Mouse (Mus musculus): Measurements from ENCODE around the gene Dis3l.

Dis3l gene

GRCm38 (mm10) chr9:64341254-64341566, at the start of gene Dis3l:
Gene Dis3l (minus strand): TSS chr9:64341288.
- no peak for DNase-seq (ENCODE audit: low read depth, low spot score)

DNA sequence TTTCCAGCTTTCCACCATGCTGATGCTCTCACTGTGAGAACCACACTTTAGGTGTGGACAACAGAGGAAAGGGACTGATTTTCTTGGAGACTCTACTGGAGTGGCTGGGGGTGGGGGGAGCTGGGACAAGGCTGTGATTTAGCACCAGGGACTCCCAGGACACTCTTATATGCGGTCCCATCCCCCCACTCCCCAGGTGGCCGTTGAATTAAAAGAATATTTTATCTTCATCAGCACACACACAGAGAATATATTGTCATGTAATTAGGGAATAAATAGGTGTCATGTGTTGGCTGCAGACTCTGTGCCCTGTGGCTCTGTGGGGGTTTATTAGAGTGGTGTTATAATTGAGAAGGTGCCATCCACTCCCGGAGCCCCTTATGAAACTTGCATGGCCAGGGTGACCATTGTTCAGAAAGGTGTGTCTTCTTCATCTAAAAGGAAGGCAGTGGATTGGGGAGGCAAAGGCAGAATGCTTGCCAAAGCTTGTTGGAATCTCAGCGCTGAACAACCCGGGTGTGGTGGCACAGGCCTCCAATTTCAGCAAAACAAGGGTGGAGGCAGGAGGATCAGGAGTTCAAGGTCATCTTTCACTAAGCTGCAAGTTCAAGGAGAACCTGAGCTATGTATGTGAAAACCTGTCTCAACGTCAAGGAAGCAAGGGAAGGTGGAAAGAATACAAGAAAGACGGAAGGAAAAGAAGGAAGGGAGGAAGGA, 48.6 kb upstream of the Dis3l start:
- DNase-seq (ENCODE audit: low read depth, low spot score) = peak; percentile 70

DNA sequence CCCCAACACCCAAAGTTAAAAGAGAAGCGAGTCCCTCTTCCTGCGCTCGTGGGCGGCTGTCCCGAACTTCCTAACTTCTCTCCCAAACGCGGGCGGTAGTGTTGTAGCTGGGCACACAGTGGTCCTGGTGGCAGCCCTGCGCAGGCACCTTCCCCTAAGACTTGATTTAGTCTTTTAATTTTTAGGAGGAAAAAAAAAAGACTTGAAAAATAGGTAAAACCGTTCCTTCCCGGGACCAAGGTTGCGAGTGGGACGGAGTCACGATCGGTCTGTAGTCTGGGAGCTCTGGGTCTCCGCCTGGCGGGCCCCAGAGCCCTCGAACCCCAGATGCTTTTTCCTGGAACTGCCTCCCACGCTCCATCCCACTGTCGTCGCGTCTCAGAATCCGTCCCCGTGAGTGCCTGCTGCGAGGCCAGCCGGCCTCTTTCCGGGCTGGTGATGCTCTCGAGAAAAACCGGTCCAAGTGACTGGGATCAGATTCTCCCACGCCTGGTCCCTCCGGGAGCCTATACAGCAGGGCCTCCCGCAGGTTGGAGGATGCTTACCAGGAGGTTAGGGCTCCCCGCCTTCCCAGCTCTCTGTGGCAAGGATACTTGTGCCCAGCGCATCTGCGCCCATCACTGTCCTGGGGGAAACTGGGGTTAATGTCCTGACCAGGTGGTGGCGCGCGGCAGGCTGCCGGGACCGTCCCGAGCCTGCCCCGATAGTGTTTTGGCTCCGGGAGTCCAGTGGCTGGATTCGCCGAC, 45.6 kb upstream of the Dis3l start:
- peak; percentile 28 for DNase-seq (ENCODE audit: low read depth, low spot score)

DNA sequence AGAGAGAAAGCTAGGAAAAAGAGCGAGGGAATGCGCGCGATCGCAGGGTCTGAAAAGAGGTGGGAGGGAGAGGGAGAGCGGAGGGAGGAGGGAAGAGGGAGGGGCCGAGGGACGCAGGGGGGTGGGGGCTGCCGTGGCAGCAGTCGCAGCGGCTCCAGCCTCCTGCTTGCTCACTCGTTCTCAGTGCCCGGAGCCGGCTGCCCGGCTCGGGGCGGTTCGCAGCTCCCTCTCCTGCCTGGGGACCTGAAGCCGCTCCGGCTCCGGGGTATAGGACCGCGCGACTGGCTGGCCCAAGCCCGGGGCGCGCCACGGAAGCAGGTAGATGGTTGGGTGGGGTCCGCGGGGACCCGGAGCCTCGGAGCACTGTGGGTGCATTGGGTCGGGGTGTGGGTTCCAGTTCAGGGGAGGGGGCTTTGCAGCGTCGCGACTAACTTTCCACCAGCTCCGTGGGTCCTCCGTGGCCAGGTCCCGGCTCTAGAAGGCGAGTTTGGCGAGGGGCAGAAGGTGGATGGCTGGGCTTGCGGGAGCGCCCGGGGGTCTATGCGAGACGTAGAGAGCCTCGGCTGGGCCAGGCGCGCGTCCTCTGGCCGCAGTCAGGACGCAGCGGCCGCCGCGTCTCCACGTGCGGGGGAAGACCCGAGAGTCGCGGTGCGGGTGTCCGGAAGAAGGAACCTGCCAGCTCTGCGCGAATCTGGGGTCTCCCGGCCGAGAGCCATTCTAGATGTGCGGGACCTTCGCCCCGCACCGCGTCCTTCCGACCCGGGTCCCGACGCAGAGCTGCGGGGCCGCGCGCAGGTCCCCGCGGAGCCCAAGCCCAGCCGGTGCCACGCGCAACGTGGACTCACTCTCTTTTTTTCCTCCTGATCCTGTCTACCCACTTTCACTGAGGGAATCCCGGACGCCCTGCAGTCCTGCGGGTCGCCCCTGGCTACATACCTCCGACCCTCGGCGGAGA, 44.7 kb upstream of the Dis3l start, which contains the start of gene Megf11:
Gene Megf11 (plus strand): TSS at position 116 of the 955 bp plus-strand sequence.
- peak; percentile 82 for DNase-seq (ENCODE audit: low read depth, low spot score)

GRCm38 (mm10) chr9:64383021-64383788, 42.1 kb upstream of the Dis3l start:
- DNase-seq (ENCODE audit: low read depth, low spot score) = peak; percentile 63

- no peak for DNase-seq (ENCODE audit: low read depth, low spot score)
These were observed 35.3 kb upstream of the Dis3l start for GRCm38 (mm10) chr9:64376380-64376779.

DNA sequence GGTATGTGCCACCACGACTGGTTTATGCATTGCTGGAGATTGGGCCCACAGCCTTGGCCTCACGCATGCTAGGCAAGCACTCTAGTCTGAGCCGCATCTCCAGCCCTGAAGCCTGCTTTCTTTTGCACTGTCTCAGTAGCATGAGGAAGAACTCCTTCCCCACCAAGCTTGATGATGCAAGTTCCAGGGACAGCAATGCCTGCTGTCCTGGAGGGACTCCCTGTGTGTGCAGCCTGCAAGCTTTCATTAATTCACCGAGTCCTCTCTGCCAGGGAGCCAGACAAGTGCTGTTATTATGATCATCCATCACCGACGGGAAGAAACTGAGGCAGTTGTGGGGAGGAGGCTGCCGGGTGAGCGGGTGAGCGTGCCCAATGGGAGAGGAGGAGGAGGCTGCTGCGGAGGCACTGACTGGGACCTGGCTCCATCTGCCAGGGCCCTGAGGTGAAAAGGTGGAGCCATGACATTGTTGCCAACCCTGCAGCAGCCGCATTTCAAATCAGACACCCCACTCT, 30.3 kb upstream of the Dis3l start:
- DNase-seq (ENCODE audit: low read depth, low spot score) = no peak

- no peak for DNase-seq (ENCODE audit: low read depth, low spot score)
These were observed 28.8 kb upstream of the Dis3l start for GRCm38 (mm10) chr9:64369871-64370270.

DNA sequence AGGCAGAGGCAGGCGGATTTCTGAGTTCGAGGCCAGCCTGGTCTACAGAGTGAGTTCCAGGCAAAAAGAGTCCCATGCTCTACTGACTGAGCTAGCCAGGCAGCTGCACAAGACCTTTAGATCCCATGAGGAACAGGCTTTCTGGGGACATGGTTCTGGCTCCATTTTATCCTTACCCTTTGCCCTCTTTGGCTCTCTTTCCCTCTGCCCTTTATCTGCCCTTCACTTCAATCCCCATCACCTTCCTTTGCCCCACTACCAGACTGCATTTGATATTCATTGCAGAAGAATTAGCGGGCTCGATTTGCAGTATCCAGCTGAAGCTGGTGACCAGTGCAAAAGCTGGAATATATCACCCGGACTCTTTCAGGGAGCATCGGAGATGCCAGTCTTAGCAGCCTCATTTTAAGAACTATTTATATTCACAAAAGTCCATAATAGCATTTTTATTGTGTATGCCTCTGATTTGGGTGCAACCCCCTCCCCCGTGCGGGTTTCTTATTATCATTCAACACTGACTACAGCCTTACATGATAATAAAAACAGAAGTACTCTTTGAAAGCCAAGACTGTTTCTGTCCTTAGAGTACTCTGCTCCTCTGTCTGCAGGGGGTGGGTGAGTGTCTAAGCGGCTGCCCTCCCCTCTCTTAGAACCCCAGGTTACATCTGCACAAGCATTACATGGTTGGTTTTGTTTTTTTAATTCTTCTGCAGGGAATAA, 20.3 kb upstream of the Dis3l start:
- DNase-seq (ENCODE audit: low read depth, low spot score) = peak; percentile 68

DNA sequence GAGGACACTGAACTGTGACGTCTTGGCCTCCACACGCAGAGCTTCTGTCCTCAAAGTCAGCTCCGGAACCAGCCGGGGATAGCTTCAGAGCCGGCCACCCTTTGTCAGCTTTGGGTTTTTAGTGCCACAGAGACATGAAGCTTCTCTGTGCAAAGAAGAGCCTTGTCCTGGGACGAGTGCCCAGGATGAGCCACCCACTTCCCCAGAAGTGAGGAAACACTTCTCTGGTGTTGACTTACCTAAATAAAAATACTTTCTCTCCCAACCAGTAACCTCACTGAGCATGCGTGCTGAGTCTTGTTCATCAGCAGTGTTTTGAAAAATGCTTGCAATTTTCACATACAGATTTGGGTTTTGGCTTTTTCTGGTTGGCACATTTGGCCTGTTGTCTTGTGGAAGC, 14.5 kb upstream of the Dis3l start:
- DNase-seq (ENCODE audit: low read depth, low spot score) = no peak

DNA sequence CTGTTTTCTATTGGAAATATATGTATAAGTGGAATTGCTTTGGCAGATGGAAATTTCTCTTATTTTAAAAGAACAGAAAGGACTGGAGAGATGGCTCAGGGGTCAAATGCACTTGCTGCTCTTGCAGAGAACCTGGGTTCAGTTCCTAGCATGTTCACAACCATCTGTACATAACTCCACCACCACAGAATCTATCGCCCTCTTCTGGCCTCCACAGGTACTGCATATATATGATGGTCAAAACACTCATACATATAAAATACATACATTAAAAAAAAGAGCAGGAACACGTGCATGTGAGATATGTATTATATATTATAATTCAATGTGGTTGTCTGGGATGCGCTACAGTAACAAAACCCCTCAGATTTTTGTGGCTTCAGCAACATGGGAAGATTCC, 10.1 kb upstream of the Dis3l start:
- DNase-seq (ENCODE audit: low read depth, low spot score) = peak; percentile 59

DNA sequence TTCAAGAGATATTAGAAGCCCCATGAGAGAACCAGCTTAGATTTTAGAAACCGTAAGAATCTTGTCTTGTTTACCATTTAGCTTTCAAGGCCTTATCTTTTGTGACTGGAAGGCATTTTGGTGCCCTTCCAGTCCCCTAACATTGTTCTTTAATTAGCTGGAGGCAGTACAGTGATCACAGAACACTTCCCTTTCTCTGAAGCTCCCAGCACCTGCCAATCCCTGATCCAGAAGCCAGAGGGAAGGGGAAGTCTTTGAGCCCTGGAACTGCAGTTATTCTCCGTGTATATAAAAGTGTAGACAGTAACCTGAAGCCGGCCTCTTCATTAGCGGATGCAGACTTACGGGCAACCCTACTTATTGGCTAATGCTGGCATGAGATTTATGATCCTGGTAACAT, 8.4 kb upstream of the Dis3l start:
- no peak for DNase-seq (ENCODE audit: low read depth, low spot score)

DNA sequence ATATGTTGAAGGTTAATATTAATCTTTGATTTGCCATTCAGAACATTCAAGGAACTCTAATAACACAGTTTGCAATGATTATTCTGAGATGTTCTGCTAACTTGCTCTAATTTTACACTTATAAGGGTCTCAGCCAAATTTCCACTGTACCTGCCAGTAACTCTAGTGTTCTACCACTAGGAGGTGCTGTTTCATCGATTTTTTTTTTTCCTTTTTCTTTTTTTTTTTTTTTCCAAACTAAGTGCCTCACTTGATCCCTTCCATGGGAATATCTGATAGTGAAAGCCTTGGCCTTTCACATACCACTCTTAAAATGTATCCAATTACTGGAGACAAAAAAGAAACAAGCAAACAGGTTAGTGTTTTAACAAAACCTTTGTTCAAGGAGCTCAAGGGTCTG, 6.3 kb upstream of the Dis3l start:
- DNase-seq (ENCODE audit: low read depth, low spot score) = peak; percentile 51

DNA sequence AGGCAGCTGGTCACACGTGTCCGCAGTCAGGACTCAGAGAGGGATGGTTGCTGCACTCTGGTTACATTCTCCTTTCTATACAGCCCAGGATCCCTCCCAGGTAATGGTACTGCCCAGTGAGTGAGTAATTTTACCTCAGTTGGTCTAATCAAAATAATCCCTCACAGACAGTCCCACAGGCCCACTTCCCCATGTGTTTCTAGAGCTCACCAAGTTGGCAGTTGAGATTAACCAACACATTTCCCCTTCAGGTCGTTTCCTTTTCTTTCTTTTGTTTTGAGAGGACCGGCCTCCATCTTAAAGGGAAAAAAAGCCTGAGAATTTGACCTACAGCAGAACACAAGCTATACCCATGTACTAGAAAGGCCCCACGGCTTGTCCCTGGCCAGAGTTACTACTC, 4.8 kb upstream of the Dis3l start:
- DNase-seq (ENCODE audit: low read depth, low spot score) = no peak

- peak; percentile 41 for DNase-seq (ENCODE audit: low read depth, low spot score)
These were observed 2.6 kb upstream of the Dis3l start for GRCm38 (mm10) chr9:64343656-64344055.

GRCm38 (mm10) chr9:64341671-64342070, 583 bp upstream of the Dis3l start:
- DNase-seq (ENCODE audit: low read depth, low spot score) = no peak

DNA sequence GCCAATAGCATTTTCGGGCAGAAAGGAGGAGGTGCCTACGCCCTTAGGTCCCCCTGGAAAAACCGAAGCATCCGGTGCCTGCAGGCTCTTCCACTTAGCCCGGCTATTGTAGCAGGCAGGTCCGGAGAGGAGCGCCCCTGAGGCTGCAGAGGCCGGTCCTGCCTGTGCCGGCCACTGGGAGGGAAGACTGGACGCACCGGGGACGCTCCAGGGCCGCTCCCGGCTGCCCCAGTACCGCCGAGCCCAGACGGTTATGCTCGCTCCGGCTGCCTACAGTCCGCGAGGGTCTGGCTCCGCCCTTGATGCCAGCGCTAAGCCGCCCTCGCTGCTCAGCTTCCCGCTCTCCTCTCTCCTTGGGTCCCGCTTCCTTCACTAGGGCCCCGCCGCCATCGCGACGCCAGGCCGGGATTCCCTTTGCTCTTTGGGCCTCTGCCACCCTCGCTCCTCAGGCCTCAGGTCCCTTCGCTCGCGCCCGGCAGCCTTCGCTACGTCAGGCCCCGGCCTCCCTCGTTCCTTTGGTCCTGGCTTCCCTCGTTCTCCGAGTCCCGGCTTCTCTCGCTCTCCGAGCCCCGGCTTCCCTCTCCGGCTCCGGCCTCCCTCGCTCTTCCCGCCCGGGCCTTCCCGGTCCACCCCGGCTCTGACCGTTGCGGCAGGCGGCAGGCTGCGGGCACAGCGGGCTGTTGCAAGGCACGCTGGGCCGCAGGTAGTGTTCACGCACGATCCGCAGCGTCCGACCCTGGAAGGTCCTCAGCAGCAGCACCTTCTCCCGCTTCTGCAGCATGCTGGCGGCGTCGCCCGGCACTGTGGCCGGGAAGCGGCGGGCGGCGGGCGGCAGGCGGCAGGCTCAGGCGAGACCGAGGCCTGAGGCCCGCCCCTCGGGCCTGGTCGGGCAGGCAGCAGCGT, 486 bp downstream of the Dis3l start:
- DNase-seq (ENCODE audit: low read depth, low spot score) = peak; percentile 78

- DNase-seq (ENCODE audit: low read depth, low spot score) = peak; percentile 93
These were observed 1.7 kb downstream of the Dis3l start for GRCm38 (mm10) chr9:64339361-64339760.

- DNase-seq (ENCODE audit: low read depth, low spot score) = peak; percentile 55
These were observed 5.3 kb downstream of the Dis3l start for GRCm38 (mm10) chr9:64335825-64336224.

Data from R1 (cell line).